Mouse (Mus musculus) thymus, adult 2 months (tissue): ENCODE measurements around the gene Uvssa. TPM values are rescaled to one million over a fixed set of nuclear protein-coding genes. Genes with fewer than 3 reads are reported as not detected.

Source experiments
- DNase-seq: peaks from one replicate; pipeline ENCODE4 v3.0.0; 2021
- H3K27ac ChIP-seq: fragments of 200-500 bp; 2 replicates; pipeline ENCODE4 v1.5.1; 2012; ENCODE audit warnings: low read length, control low read depth; ENCODE audit not compliant: control insufficient read depth, insufficient read depth
- H3K27me3 ChIP-seq: fragments of 200-500 bp; 2 replicates; pipeline ENCODE4 v1.6.1; 2012; ENCODE audit warnings: mild to moderate bottlenecking, low read length, moderate library complexity, mixed read lengths; ENCODE audit not compliant: control insufficient read depth, insufficient read depth
- H3K36me3 ChIP-seq: fragments of 200-500 bp; 2 replicates; pipeline ENCODE4 v1.6.1; 2012; ENCODE audit warnings: mild to moderate bottlenecking, low read length, moderate library complexity; ENCODE audit not compliant: control insufficient read depth, insufficient read depth
- H3K4me1 ChIP-seq: fragments of 200-500 bp; replicated peaks from 2 replicates; pipeline ENCODE4 v1.6.1; 2012; ENCODE audit warnings: low read length; ENCODE audit not compliant: control insufficient read depth, insufficient read depth
- H3K4me3 ChIP-seq: fragments of 200-500 bp; 2 replicates; pipeline ENCODE4 v1.5.1; 2012; ENCODE audit warnings: mild to moderate bottlenecking, low read length, control low read depth, moderate library complexity; ENCODE audit not compliant: control insufficient read depth, insufficient read depth
- CTCF ChIP-seq: fragments of 200-500 bp; IDR thresholded peaks from 2 replicates; pipeline ENCODE4 v1.5.1; 2012; ENCODE audit warnings: mild to moderate bottlenecking, control low read depth, low read length, moderate library complexity, borderline replicate concordance; ENCODE audit not compliant: control insufficient read depth, poor library complexity, insufficient read depth; ENCODE audit errors: extremely low read depth
- POLR2A ChIP-seq: fragments of 200-500 bp; IDR thresholded peaks from 2 replicates; pipeline ENCODE4 v1.6.1; 2012; ENCODE audit warnings: mild to moderate bottlenecking, low read length, control low read depth, moderate library complexity; ENCODE audit not compliant: control insufficient read depth, poor library complexity, insufficient read depth; ENCODE audit errors: extremely low read depth
- WGBS: fragments of 180-500 bp; shearing (Covaris S2); methylation state at CpG from one replicate; pipeline ENCODE4 v1.1.7; 2018; 5-methylcytosine and 5-hydroxymethylcytosine counted together
- polyA plus RNA-seq: library from polyadenylated mRNA; depleted of rRNA; stranded (reverse); fragments of >200 nt; gene quantifications from 2 replicates; pipeline ENCODE4 v1.2.3, GENCODE M21; 2012

Uvssa gene
- polyA plus RNA-seq, 1 experiment = 10.6 TPM

GRCm38 (mm10) chr5:33432057-33432935, 53.9 kb downstream of the Uvssa start:
- H3K27ac ChIP-seq = no peak overlapping the region
- no peak for DNase-seq
- H3K4me3 ChIP-seq = no peak overlapping the region
- no peaks in the 10 kb centered on the region for H3K36me3 ChIP-seq
- WGBS = 5% methylated on average over 39 of the region's 39 CpGs
- no peak for TF ChIP-seq POLR2A
- TF ChIP-seq CTCF = no peak
- peaks cover 26% of the 10 kb centered on the region for H3K27me3 ChIP-seq
- peaks cover 4% of the 10 kb centered on the region for H3K4me1 ChIP-seq

GRCm38 (mm10) chr5:33433201-33434138, 55.1 kb downstream of the Uvssa start, which contains the start of gene Nkx1-1:
Gene Nkx1-1 (minus strand): TSS chr5:33433976.
- Histone ChIP-seq H3K27me3 (peaks cover 26% of the 10 kb centered on the region), H3K36me3 (no peaks in the 10 kb centered on the region), H3K4me3 (no peak within 1 kb of the TSS), H3K4me1 (peaks cover 4% of the 10 kb centered on the region), H3K27ac (no peak within 1 kb of the TSS)
- no peak for DNase-seq
- WGBS = 3% methylated on average over 90 of the region's 90 CpGs
- TF ChIP-seq CTCF (no peak), POLR2A (no peak)

DNA sequence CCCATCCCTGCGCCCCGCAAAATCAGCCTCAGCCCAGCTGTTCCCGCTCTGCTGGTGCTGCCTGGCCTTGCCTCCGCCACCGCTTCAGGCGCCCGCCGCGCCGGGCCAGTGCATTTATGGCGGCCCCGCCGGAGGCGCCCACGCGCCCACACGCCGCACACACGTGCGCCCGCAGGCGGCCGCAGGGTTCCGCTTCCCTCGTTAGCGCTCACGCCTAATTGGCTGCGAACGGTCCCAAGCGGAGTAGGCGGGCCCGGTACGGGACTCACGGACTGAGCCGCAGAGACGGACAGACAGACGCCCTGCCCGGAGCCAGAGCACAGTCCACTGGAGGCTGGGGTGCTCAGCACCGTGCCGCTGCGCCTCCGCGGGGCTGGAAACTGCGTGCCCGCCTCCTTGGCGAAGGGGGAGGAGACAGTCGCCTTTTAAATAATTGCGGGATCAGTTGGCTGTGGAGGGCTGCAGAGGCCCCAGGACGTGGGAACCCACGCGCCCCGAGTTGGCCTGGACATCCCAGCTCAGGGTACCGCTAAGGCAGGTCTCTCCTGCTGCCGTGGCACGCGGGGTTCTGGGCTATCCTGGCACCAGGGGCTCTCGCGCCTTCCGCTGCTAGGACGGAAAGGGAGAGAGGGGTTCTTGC, 55.9 kb downstream of the Uvssa start:
- no peak for DNase-seq
- peaks cover 4% of the 10 kb centered on the region for H3K4me1 ChIP-seq
- 4% methylated on average over 60 of the region's 60 CpGs for WGBS
- peaks cover 26% of the 10 kb centered on the region for H3K27me3 ChIP-seq
- TF ChIP-seq CTCF = no peak
- TF ChIP-seq POLR2A = no peak
- no peak overlapping the region for H3K4me3 ChIP-seq
- H3K27ac ChIP-seq = no peak overlapping the region
- no peaks in the 10 kb centered on the region for H3K36me3 ChIP-seq

GRCm38 (mm10) chr5:33435151-33435550, 56.8 kb downstream of the Uvssa start:
- 10% methylated on average over 26 of the region's 26 CpGs for WGBS
- no peak for TF ChIP-seq POLR2A
- no peak overlapping the region for H3K27ac ChIP-seq
- H3K4me3 ChIP-seq = no peak overlapping the region
- H3K27me3 ChIP-seq = peaks cover 25% of the 10 kb centered on the region
- no peaks in the 10 kb centered on the region for H3K36me3 ChIP-seq
- DNase-seq = no peak
- peaks cover 4% of the 10 kb centered on the region for H3K4me1 ChIP-seq

- Histone ChIP-seq H3K4me3 (no peak overlapping the region), H3K27ac (no peak overlapping the region), H3K4me1 (peaks cover 4% of the 10 kb centered on the region), H3K36me3 (no peaks in the 10 kb centered on the region), H3K27me3 (peaks cover 20% of the 10 kb centered on the region)
- no peak for DNase-seq
- no peak for TF ChIP-seq CTCF
- no peak for TF ChIP-seq POLR2A
- 3% methylated on average over 4 of the region's 4 CpGs for WGBS
These were observed 57.6 kb downstream of the Uvssa start for GRCm38 (mm10) chr5:33435941-33436340.

GRCm38 (mm10) chr5:33438214-33438613, 59.9 kb downstream of the Uvssa start:
- H3K36me3 ChIP-seq = no peaks in the 10 kb centered on the region
- no peak overlapping the region for H3K4me3 ChIP-seq
- H3K4me1 ChIP-seq = peaks cover 7% of the 10 kb centered on the region
- TF ChIP-seq POLR2A (no peak), CTCF (no peak)
- peaks cover 19% of the 10 kb centered on the region for H3K27me3 ChIP-seq
- DNase-seq = peak; percentile 83
- no peak overlapping the region for H3K27ac ChIP-seq
- WGBS = 5% methylated on average over 23 of the region's 23 CpGs
